Mouse (Mus musculus): Measurements from ENCODE around the gene Snupn.

DNA sequence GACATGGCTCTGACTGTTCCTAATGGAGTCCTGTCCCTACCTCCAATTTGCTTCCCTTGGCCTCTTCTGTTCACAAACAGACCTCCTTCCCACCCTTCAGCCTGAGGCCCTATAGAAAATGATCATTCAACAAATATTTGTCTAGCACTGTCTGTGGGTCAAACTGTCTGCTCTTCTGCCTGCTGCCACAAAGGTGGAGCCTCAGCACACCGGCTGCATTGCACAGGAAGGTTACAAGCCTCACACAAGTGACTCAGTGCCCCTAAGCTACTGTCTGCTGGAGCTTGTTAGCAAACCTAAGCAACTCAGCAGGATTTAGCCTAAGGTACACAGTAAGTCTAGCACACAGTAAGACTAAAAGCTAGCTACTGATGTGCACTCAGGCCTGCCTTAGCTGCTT, 39.7 kb upstream of the Snupn start:
- TF ChIP-seq GATA1 (IDR thresholded peaks at IDR 0.05; ENCODE audit: low read length) (no peak), TAL1 (IDR thresholded peaks at IDR 0.05; ENCODE audit: low read length) (no peak)
